Mouse (Mus musculus): ENCODE measurements around the gene Col8a1. TPM values are rescaled to one million over a fixed set of nuclear protein-coding genes. Genes with fewer than 3 reads are reported as not detected.

Col8a1 gene
- polyA plus RNA-seq, 1 experiment from 2014 or later, result 9.3 TPM

GRCm38 (mm10) chr16:57662661-57663060 is 91.9 kb downstream of the Col8a1 start:
- H3K36me3 ChIP-seq (replicated peaks), result no peaks in the 10 kb centered on the region
- H3K27ac ChIP-seq, result no peak overlapping the region
- no peak overlapping the region for H3K4me3 ChIP-seq (replicated peaks)
- H3K4me1 ChIP-seq, result no peaks in the 10 kb centered on the region
- WGBS, result 89% methylated on average over 3 of the region's 3 CpGs
- H3K9ac ChIP-seq, result no peak overlapping the region
- H3K4me2 ChIP-seq, result no peak overlapping the region
- H3K9me3 ChIP-seq, result no peaks in the 10 kb centered on the region
- H3K27me3 ChIP-seq, result no peaks in the 10 kb centered on the region
- no peak for ATAC-seq (ENCODE audit: low FRiP score)

- Histone ChIP-seq H3K4me3 (replicated peaks) (no peak overlapping the region), H3K27me3 (no peaks in the 10 kb centered on the region), H3K9me3 (no peaks in the 10 kb centered on the region), H3K4me2 (no peak overlapping the region), H3K36me3 (replicated peaks) (no peaks in the 10 kb centered on the region), H3K9ac (no peak overlapping the region), H3K27ac (no peak overlapping the region), H3K4me1 (no peaks in the 10 kb centered on the region)
- ATAC-seq (ENCODE audit: low FRiP score), result no peak
- 74% methylated on average over 2 of the region's 2 CpGs for WGBS
Observed at GRCm38 (mm10) chr16:57649888-57650287, 104.6 kb downstream of the Col8a1 start.

- H3K9me3 ChIP-seq, result no peaks in the 10 kb centered on the region
- no peak overlapping the region for H3K4me2 ChIP-seq
- ATAC-seq (ENCODE audit: low FRiP score), result no peak
- no peak overlapping the region for H3K27ac ChIP-seq
- WGBS, result 69% methylated on average over 10 of the region's 10 CpGs
- no peaks in the 10 kb centered on the region for H3K27me3 ChIP-seq
- H3K4me3 ChIP-seq (replicated peaks), result no peak overlapping the region
- no peak overlapping the region for H3K9ac ChIP-seq
- H3K4me1 ChIP-seq, result no peaks in the 10 kb centered on the region
- H3K36me3 ChIP-seq (replicated peaks), result no peaks in the 10 kb centered on the region
Observed at GRCm38 (mm10) chr16:57641346-57641885, 113.1 kb downstream of the Col8a1 start.

GRCm38 (mm10) chr16:57634766-57635165 is 119.8 kb downstream of the Col8a1 start:
- no peak overlapping the region for H3K9ac ChIP-seq
- H3K9me3 ChIP-seq, result no peaks in the 10 kb centered on the region
- no peak overlapping the region for H3K27ac ChIP-seq
- no peaks in the 10 kb centered on the region for H3K27me3 ChIP-seq
- no peak overlapping the region for H3K4me2 ChIP-seq
- no peaks in the 10 kb centered on the region for H3K36me3 ChIP-seq (replicated peaks)
- no peak overlapping the region for H3K4me3 ChIP-seq (replicated peaks)
- no peak for ATAC-seq (ENCODE audit: low FRiP score)
- whole genome bisulfite sequencing, result 84% methylated on average over 5 of the region's 5 CpGs
- H3K4me1 ChIP-seq, result no peaks in the 10 kb centered on the region

GRCm38 (mm10) chr16:57634191-57634590 is 120.3 kb downstream of the Col8a1 start:
- no peaks in the 10 kb centered on the region for H3K36me3 ChIP-seq (replicated peaks)
- ATAC-seq (ENCODE audit: low FRiP score), result peak; percentile 73; the same call in 1 of the 2 replicates
- no peak overlapping the region for H3K4me2 ChIP-seq
- WGBS, result 9% methylated on average over 6 of the region's 6 CpGs
- H3K4me3 ChIP-seq (replicated peaks), result no peak overlapping the region
- no peak overlapping the region for H3K9ac ChIP-seq
- H3K9me3 ChIP-seq, result no peaks in the 10 kb centered on the region
- no peaks in the 10 kb centered on the region for H3K4me1 ChIP-seq
- H3K27ac ChIP-seq, result no peak overlapping the region
- H3K27me3 ChIP-seq, result no peaks in the 10 kb centered on the region

DNA sequence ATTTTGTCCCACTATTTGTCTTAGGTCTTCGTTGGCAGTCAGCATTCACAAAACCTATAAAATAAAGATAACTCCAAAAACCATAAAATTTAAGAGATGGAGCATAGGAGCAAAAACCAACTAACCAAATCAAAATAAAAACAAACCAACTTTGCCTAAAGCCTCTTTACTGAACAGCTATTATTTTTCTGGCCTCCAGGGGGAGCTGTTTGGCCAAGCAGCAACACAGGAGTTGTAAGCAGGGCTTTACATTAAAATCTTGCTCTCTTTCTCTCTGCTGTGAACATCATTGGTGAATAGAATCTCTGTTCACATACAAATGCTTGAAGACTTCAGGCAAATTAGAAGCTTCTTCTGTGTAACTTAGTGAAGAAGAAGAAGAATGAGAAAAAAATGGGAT is 142.8 kb downstream of the Col8a1 start:
- WGBS, result 0% methylated on average over 1 of the region's 1 CpGs
- peaks cover 5% of the 10 kb centered on the region for H3K4me1 ChIP-seq

DNA sequence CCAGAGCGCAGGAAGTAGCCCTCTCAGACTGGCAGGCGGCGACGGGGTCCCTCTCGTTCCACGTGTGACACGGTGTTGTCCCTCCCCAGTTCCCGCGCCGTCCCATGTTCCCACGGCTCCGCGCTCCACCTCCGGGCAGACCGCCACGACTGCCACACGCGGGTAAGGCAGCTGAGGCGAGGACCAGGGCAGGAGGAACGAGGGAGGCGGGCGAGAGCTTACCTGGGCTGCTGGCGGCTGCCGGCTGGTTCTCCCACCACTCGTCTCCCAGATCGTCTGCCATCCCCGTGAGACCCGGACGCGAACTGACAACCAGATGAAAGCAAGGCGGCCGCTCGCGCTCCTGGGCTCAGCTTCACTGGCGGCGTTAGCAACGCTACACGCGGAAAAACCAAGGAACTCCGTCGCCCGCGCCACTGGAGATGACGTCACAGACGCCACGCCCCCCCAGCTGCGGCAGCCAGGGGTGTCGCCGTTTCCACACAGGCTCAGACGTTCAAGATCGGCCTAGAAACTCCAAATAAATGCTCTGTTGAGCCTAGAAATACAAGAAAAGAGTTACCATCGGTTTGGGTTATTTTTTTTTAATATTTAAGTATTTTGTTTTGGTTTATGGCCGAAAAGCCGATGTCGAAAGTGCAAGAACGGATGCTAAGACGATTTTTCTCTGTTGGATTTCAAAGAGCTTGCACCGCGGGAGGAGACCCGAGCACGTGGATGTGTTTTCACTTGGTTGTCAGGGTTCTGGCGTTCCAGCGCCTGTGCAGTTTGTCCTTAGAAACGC is 147.9 kb downstream of the Col8a1 start, which contains the start of gene Cmss1:
Gene Cmss1, minus strand, starts transcription at position 421 of the 784 bp plus-strand sequence.
- peak within 1 kb of the TSS; percentile 61 for H3K9ac ChIP-seq
- peak within 1 kb of the TSS; percentile 82 for H3K4me3 ChIP-seq (replicated peaks)
- no peaks in the 10 kb centered on the region for H3K27me3 ChIP-seq
- peak within 1 kb of the TSS; percentile 80 for H3K4me2 ChIP-seq
- H3K27ac ChIP-seq, result no peak within 1 kb of the TSS
- peak; percentile 94 for ATAC-seq (ENCODE audit: low FRiP score)
- H3K4me1 ChIP-seq, result peaks cover 12% of the 10 kb centered on the region
- under 1% methylated on average over 64 of the region's 64 CpGs for WGBS
- no peaks in the 10 kb centered on the region for H3K9me3 ChIP-seq
- no peaks in the 10 kb centered on the region for H3K36me3 ChIP-seq (replicated peaks)

More for the DNA sequence above, 142.8 kb downstream of the Col8a1 start:
- ATAC-seq (ENCODE audit: low FRiP score), result no peak
- Histone ChIP-seq H3K9ac (no peak overlapping the region), H3K27ac (no peak overlapping the region), H3K4me3 (replicated peaks) (no peak overlapping the region), H3K36me3 (replicated peaks) (no peaks in the 10 kb centered on the region), H3K9me3 (no peaks in the 10 kb centered on the region), H3K4me2 (no peak overlapping the region), H3K27me3 (no peaks in the 10 kb centered on the region)

GRCm38 (mm10) chr16:57601031-57601430 is 153.5 kb downstream of the Col8a1 start:
- Histone ChIP-seq H3K27me3 (no peaks in the 10 kb centered on the region), H3K9ac (no peak overlapping the region), H3K4me3 (replicated peaks) (no peak overlapping the region), H3K9me3 (no peaks in the 10 kb centered on the region), H3K27ac (no peak overlapping the region), H3K4me1 (0 out of 2 replicates have a peak, but pooled peaks cover 7% of the 10 kb centered on the region), H3K4me2 (no peak overlapping the region), H3K36me3 (replicated peaks) (no peaks in the 10 kb centered on the region)
- no peak for ATAC-seq (ENCODE audit: low FRiP score)

DNA sequence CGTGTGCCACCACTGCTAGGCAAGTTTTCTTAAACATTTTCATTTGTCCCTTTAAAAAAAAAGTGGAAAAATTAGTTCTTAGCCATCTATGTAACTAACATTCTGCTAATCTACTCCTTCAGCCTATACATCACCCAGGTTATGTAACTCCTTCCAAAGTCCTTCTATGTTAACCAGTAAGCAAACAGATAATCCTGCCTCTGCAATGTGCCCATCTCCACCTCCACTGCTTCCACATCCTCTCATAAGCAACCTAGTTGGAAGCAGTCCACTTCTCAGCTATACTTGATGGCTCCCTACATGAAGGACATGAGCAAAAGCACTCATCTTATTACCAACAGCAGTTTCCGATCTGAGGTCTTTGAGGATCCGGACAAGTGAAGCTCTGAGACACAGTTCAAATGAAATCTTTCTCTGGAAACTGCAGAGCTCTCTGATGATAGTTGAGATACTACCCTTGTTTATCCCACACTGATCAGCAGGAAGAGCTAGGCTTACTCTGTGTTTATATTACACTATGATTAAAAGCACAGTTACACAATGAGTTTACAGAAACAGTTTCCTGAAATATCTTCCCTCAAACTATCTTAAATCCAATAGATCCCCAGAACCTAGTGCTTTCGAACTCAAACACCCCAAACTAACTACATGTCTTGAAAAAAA is 157.1 kb downstream of the Col8a1 start:
- no peak for ATAC-seq (ENCODE audit: low FRiP score)
- no peaks in the 10 kb centered on the region for H3K36me3 ChIP-seq (replicated peaks)
- H3K9ac ChIP-seq, result no peak overlapping the region
- WGBS, result 88% methylated on average over 4 of the region's 4 CpGs
- H3K4me3 ChIP-seq (replicated peaks), result no peak overlapping the region
- H3K4me1 ChIP-seq, result no peaks in the 10 kb centered on the region
- H3K27me3 ChIP-seq, result no peaks in the 10 kb centered on the region
- H3K9me3 ChIP-seq, result no peaks in the 10 kb centered on the region
- H3K4me2 ChIP-seq, result no peak overlapping the region
- H3K27ac ChIP-seq, result no peak overlapping the region

GRCm38 (mm10) chr16:57593422-57594157 is 160.9 kb downstream of the Col8a1 start:
- Histone ChIP-seq H3K4me3 (replicated peaks) (no peak overlapping the region), H3K36me3 (replicated peaks) (no peaks in the 10 kb centered on the region), H3K4me2 (no peak overlapping the region), H3K27me3 (no peaks in the 10 kb centered on the region), H3K9me3 (no peaks in the 10 kb centered on the region), H3K4me1 (no peaks in the 10 kb centered on the region), H3K27ac (no peak overlapping the region), H3K9ac (no peak overlapping the region)
- WGBS, result 46% methylated on average over 7 of the region's 7 CpGs
- ATAC-seq (ENCODE audit: low FRiP score), result peak; percentile 67; the same call in 1 of the 2 replicates

DNA sequence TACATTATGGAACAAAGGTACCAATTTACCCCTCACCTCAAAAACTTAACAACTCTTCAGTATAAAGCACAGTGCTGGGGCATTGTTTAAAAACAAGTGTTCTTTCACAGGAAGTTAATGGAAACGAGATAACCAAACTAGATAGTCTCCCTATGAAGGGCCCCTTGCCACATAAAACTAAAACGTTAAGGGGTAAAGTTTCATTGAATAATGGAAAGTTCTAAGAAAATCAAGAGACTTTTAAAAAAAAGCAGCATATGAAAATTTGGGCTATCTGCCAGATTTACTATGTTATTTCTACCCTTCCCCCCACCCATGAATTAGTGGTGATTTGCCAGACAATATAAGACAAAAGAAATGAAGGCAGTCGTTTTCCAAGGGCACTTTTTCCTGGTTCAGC is 169.3 kb downstream of the Col8a1 start:
- WGBS, result 63% methylated on average over 3 of the region's 3 CpGs
- H3K9me3 ChIP-seq, result no peaks in the 10 kb centered on the region
- no peak overlapping the region for H3K4me2 ChIP-seq
- H3K9ac ChIP-seq, result no peak overlapping the region
- ATAC-seq (ENCODE audit: low FRiP score), result no peak
- no peaks in the 10 kb centered on the region for H3K4me1 ChIP-seq
- no peaks in the 10 kb centered on the region for H3K27me3 ChIP-seq
- no peak overlapping the region for H3K4me3 ChIP-seq (replicated peaks)
- no peaks in the 10 kb centered on the region for H3K36me3 ChIP-seq (replicated peaks)
- H3K27ac ChIP-seq, result no peak overlapping the region

DNA sequence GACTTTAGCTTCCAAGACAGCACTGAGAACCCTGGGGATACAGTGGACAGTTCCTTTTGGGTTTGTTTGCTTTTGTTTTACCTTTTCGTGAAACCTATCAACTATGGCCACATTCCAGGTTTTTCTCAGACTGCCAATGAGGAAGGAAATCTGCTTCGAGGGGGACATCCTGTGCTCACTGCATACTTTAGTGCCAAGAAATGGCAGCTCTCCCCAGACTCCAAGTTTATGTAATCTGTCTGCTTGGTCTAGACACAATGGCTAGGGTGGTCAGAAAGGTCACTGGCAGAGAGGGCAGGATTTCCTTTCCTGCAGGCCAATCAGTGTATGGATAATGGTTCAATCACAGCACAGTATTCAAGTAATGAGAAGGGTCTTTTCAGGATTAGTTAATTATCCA is 172.5 kb downstream of the Col8a1 start:
- Histone ChIP-seq H3K4me3 (replicated peaks) (no peak overlapping the region), H3K27ac (no peak overlapping the region), H3K9me3 (no peaks in the 10 kb centered on the region), H3K27me3 (no peaks in the 10 kb centered on the region), H3K4me2 (no peak overlapping the region), H3K4me1 (no peaks in the 10 kb centered on the region), H3K9ac (no peak overlapping the region), H3K36me3 (replicated peaks) (no peaks in the 10 kb centered on the region)
- ATAC-seq (ENCODE audit: low FRiP score), result no peak
- WGBS, result 93% methylated on average over 2 of the region's 2 CpGs

All from forebrain, embryonic 12.5 days (tissue).